Mouse (Mus musculus): Measurements from ENCODE around the gene Arhgef25.
"Not testable (repeated sequence)": the region's sequence is repeated elsewhere in the genome, so short reads cannot be mapped to it uniquely, and the experiment has no call there.

Arhgef25 gene

DNA sequence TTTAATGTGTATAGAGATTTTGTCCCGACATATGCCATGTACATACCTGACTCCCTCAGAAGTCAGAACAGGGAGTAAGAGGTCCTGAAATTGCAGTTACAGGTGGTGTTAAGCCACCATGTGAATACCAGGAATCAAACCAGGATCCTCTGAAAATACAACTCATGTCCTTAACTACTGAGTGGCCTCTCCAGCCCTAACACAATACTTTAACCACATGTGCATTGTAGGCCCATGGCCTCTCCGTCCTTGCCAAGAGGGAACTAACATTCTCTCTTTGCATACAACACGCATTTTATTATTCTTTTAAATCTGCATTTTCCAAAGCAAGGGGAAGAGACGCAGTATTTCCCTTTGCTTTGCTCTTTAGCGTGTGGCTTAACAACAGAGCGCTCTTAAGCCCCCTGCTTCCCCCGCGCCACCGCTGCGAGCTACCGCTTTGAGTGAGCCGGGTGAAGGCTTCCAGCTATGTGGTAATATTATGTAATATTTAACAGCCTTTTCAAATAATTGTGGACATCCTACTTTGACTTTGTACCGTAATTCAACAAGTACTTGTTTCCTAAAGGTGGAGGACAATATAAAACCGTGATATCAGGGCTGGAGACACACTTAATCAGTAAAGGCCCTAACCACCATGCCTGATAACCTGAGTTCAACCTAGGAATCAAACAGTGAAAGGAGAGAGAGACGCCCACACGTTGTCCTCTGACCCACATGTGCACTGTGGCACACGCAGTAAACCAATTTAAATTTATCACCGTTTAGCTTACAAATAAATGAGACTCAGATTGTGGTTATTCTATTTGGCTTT, 51.3 kb downstream of the Arhgef25 start:
- DNase-seq (ENCODE audit: low spot score) = no peak

DNA sequence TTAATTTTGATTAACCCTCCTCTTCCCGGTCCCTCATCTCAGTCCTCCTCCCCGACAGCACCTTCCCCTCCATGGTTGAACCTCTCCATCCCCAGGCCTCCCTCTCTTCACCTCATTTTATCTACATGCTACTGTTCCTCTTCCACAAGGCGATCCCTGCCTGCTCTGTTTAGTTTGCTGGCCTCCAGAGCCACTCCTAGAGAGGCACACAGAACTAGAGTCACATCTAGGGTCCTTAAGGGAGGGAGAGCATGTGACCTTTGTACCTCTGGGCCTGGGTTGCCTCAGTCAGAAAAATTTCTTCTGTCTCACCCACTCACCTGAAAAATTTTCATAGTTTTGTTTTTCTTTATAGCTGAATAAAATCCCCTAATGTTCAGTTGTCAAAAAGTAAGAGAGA, 52.0 kb downstream of the Arhgef25 start:
- DNase-seq (ENCODE audit: low spot score) = no peak

DNA sequence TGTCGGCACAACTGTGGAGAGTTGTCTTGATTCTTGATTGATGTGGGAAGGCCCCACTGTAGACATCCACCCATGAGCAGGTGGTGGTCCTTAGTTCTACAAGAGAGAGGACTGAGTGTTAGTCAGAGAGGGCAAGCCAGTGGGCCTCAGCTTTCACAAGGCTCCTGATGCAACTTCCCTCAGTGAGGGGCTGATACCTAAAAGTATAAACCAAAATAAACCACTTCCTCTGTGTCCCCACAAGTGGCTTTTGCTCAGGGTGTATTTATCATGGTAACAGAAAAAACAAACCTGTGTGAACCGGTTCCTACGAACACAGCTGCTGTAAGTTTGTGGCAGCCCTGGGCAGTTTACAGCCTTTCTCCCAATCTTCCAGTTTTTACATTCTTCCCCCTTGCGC, 53.4 kb downstream of the Arhgef25 start:
- DNase-seq (ENCODE audit: low spot score) = no peak

DNA sequence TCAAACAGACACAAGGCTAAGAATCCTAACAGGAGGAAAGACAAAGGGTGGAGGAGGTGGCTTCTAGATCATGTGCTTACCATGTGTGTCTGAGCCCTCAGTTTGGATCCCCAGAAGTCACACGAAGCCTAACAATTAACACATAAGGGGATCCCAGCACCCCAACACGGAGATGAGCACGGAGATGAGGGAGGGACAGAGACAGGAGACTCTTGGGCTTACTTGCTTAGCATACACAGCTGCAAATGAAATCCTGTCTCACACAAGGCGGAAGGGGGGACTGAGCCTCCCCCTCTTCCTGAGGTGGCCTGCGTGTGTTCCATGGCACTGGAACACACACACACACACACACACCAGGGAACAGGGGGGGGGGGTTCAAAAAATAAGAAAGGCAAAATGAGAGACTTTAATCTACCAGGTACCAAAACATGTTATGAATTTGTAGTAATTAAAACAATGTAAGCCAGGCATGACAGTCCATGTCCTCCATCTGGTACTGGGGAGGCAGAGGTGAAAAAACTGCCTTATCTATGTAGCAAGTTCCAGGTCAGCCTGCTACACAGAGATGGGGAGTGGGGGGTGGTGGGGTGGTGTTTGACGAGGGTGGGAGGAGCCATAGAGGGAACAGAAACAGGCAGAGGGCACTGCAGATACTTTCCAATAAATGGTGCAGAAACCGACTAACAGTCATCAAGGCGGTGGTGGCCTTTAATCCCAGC, 54.6 kb downstream of the Arhgef25 start:
- DNase-seq (ENCODE audit: low spot score) = no peak

DNA sequence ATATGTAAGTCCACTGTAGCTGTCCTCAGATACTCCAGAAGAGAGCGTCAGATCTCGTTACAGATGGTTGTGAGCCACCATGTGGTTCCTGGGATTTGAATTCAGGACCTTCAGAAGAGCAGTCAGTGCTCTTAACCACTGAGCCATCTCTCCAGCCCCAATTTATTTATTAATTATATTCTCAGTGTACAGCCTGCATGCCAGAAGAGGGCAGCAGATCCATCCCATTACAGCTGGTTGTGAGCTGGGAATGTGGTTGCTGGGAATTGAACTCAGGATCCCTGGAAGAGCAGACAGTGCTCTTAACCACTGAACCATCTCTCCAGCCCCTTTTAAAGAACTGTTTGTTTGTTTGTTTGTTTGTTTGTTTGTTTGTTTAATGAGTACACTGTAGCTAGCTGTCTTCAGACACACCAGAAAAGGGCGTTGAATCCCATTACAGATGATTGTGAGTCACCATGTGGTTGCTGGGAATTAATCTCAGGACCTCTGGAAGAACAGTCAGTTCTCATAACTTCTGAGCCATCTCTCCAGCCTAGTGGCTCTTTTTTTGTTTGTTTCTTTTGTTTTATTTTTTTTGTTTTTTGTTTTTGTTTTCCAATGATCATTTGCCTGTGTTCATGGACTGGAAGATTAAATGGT, 55.4 kb downstream of the Arhgef25 start:
- not testable (repeated sequence) for DNase-seq (ENCODE audit: low spot score)

Data from layer of hippocampus, adult 11-12 months (tissue).